Mouse (Mus musculus): ENCODE results near the gene Gm15737.

Gm15737 gene

GRCm38 (mm10) chr6:92869089-92869581 lies at the start of gene Gm15737:
Gm15737 (plus strand) TSS chr6:92869357.
- DNase-seq (ENCODE audit: low spot score in 2 of 2), result no peak

GRCm38 (mm10) chr6:92821606-92822005 lies 47.6 kb upstream of the Gm15737 start:
- DNase-seq (ENCODE audit: low spot score in 2 of 2), result no peak

GRCm38 (mm10) chr6:92822006-92822405 lies 47.2 kb upstream of the Gm15737 start:
- no peak for DNase-seq (ENCODE audit: low spot score in 2 of 2)

- no peak for DNase-seq (ENCODE audit: low spot score in 2 of 2)
Measured at GRCm38 (mm10) chr6:92823991-92824390, 45.2 kb upstream of the Gm15737 start.

GRCm38 (mm10) chr6:92826561-92826960 lies 42.6 kb upstream of the Gm15737 start:
- no peak for DNase-seq (ENCODE audit: low spot score in 2 of 2)

GRCm38 (mm10) chr6:92827360-92827759 lies 41.8 kb upstream of the Gm15737 start:
- DNase-seq (ENCODE audit: low spot score in 2 of 2), result no peak

- no peak for DNase-seq (ENCODE audit: low spot score in 2 of 2)
Measured at GRCm38 (mm10) chr6:92829148-92829547, 40.0 kb upstream of the Gm15737 start.

GRCm38 (mm10) chr6:92831106-92831505 lies 38.1 kb upstream of the Gm15737 start:
- no peak for DNase-seq (ENCODE audit: low spot score in 2 of 2)

- DNase-seq (ENCODE audit: low spot score in 2 of 2), result no peak
Measured at GRCm38 (mm10) chr6:92842000-92842399, 27.2 kb upstream of the Gm15737 start.

- DNase-seq (ENCODE audit: low spot score in 2 of 2), result no peak
Measured at GRCm38 (mm10) chr6:92843474-92843873, 25.7 kb upstream of the Gm15737 start.

- no peak for DNase-seq (ENCODE audit: low spot score in 2 of 2)
Measured at GRCm38 (mm10) chr6:92845898-92846297, 23.3 kb upstream of the Gm15737 start.

- DNase-seq (ENCODE audit: low spot score in 2 of 2), result no peak
Measured at GRCm38 (mm10) chr6:92846614-92847013, 22.5 kb upstream of the Gm15737 start.

GRCm38 (mm10) chr6:92849208-92849607 lies 19.9 kb upstream of the Gm15737 start:
- no peak for DNase-seq (ENCODE audit: low spot score in 2 of 2)

GRCm38 (mm10) chr6:92850250-92850649 lies 18.9 kb upstream of the Gm15737 start:
- peak; percentile 42 to 64 for DNase-seq (ENCODE audit: low spot score in 2 of 2)

- no peak for DNase-seq (ENCODE audit: low spot score in 2 of 2)
Measured at GRCm38 (mm10) chr6:92854873-92855272, 14.3 kb upstream of the Gm15737 start.

- DNase-seq (ENCODE audit: low spot score in 2 of 2), result no peak
Measured at GRCm38 (mm10) chr6:92857761-92858160, 11.4 kb upstream of the Gm15737 start.

- no peak for DNase-seq (ENCODE audit: low spot score in 2 of 2)
Measured at GRCm38 (mm10) chr6:92858721-92859510, 10.2 kb upstream of the Gm15737 start.

GRCm38 (mm10) chr6:92860285-92860912 lies 8.8 kb upstream of the Gm15737 start:
- DNase-seq (ENCODE audit: low spot score in 2 of 2), result no peak

- no peak for DNase-seq (ENCODE audit: low spot score in 2 of 2)
Measured at GRCm38 (mm10) chr6:92862599-92862998, 6.6 kb upstream of the Gm15737 start.

GRCm38 (mm10) chr6:92869582-92870219 lies 544 bp downstream of the Gm15737 start:
- no peak for DNase-seq (ENCODE audit: low spot score in 2 of 2)

- no peak for DNase-seq (ENCODE audit: low spot score in 2 of 2)
Measured at GRCm38 (mm10) chr6:92871813-92872212, 2.7 kb downstream of the Gm15737 start.

- DNase-seq (ENCODE audit: low spot score in 2 of 2), result no peak
Measured at GRCm38 (mm10) chr6:92872766-92873165, 3.6 kb downstream of the Gm15737 start.

GRCm38 (mm10) chr6:92874854-92875253 lies 5.7 kb downstream of the Gm15737 start:
- no peak for DNase-seq (ENCODE audit: low spot score in 2 of 2)
